Mouse (Mus musculus) small intestine, adult 2 months (tissue): ENCODE data around the gene Mblac2.

Source experiments
- CTCF ChIP-seq: fragments of 200-500 bp; IDR thresholded peaks from 2 replicates; pipeline ENCODE4 v1.5.1; 2012; ENCODE audit warnings: low read depth, mild to moderate bottlenecking, control low read depth, inconsistent platforms, low read length, moderate library complexity, mixed read lengths; ENCODE audit not compliant: insufficient replicate concordance, insufficient read length; ENCODE audit errors: extremely low read depth
- POLR2A ChIP-seq: fragments of 200-500 bp; IDR thresholded peaks from 2 replicates; pipeline ENCODE4 v1.6.1; 2012; ENCODE audit warnings: low read depth, mild to moderate bottlenecking, control low read depth, inconsistent platforms, low read length, moderate library complexity

- TF ChIP-seq CTCF, result no peak
- TF ChIP-seq POLR2A, result no peak
Observed at GRCm38 (mm10) chr13:81754878-81755277, 43.7 kb downstream of the Mblac2 start.
